Mouse (Mus musculus): ENCODE measurements around the gene Gm7075.
"Not testable (repeated sequence)": the region's sequence is repeated elsewhere in the genome, so short reads cannot be mapped to it uniquely, and the experiment has no call there.

Gm7075 gene

GRCm38 (mm10) chr10:63421739-63422735, at the start of gene Gm7075:
TSS of gene Gm7075 (minus strand) at chr10:63421789.
- DNase-seq (ENCODE audit: low spot score in 2 of 2) = no peak

- DNase-seq (ENCODE audit: low spot score in 2 of 2) = no peak
Measured at GRCm38 (mm10) chr10:63460935-63461334, 39.3 kb upstream of the Gm7075 start.

- DNase-seq (ENCODE audit: low spot score in 2 of 2) = no peak
Measured at GRCm38 (mm10) chr10:63457292-63458128, 35.9 kb upstream of the Gm7075 start.

- DNase-seq (ENCODE audit: low spot score in 2 of 2) = no peak
Measured at GRCm38 (mm10) chr10:63455110-63455878, 33.7 kb upstream of the Gm7075 start.

- DNase-seq (ENCODE audit: low spot score in 2 of 2) = no peak
Measured at GRCm38 (mm10) chr10:63453926-63454325, 32.3 kb upstream of the Gm7075 start.

- DNase-seq (ENCODE audit: low spot score in 2 of 2) = not testable (repeated sequence)
Measured at GRCm38 (mm10) chr10:63444602-63445387, 23.2 kb upstream of the Gm7075 start.

GRCm38 (mm10) chr10:63439694-63440228, 18.2 kb upstream of the Gm7075 start:
- DNase-seq (ENCODE audit: low spot score in 2 of 2) = no peak

- DNase-seq (ENCODE audit: low spot score in 2 of 2) = no peak
Measured at GRCm38 (mm10) chr10:63438736-63439262, 17.2 kb upstream of the Gm7075 start.

- DNase-seq (ENCODE audit: low spot score in 2 of 2) = no peak
Measured at GRCm38 (mm10) chr10:63432887-63433286, 11.3 kb upstream of the Gm7075 start.

GRCm38 (mm10) chr10:63432099-63432498, 10.5 kb upstream of the Gm7075 start:
- no peak for DNase-seq (ENCODE audit: low spot score in 2 of 2)

GRCm38 (mm10) chr10:63431221-63431736, 9.7 kb upstream of the Gm7075 start:
- DNase-seq (ENCODE audit: low spot score in 2 of 2) = no peak

- DNase-seq (ENCODE audit: low spot score in 2 of 2) = peak; percentile 85 to 90
Measured at GRCm38 (mm10) chr10:63429785-63430305, 8.3 kb upstream of the Gm7075 start, which contains the start of gene Ctnna3. TSS of gene Ctnna3 (plus strand) at chr10:63430098.

- peak; percentile 96 to 99 for DNase-seq (ENCODE audit: low spot score in 2 of 2)
Measured at GRCm38 (mm10) chr10:63429380-63429779, 7.8 kb upstream of the Gm7075 start.

GRCm38 (mm10) chr10:63429023-63429340, 7.4 kb upstream of the Gm7075 start:
- DNase-seq (ENCODE audit: low spot score in 2 of 2) = no peak

- peak in 1 of 2 experiments; percentile 31 for DNase-seq (ENCODE audit: low spot score in 2 of 2)
Measured at GRCm38 (mm10) chr10:63428243-63429022, 6.8 kb upstream of the Gm7075 start.

- no peak for DNase-seq (ENCODE audit: low spot score in 2 of 2)
Measured at GRCm38 (mm10) chr10:63427146-63427545, 5.6 kb upstream of the Gm7075 start.

- DNase-seq (ENCODE audit: low spot score in 2 of 2) = no peak
Measured at GRCm38 (mm10) chr10:63424475-63424814, 2.9 kb upstream of the Gm7075 start.

- DNase-seq (ENCODE audit: low spot score in 2 of 2) = no peak
Measured at GRCm38 (mm10) chr10:63423591-63424474, 2.2 kb upstream of the Gm7075 start.

Measured in right cerebral cortex, postnatal 36 days (tissue).